Mouse (Mus musculus) left cerebral cortex, adult 9 months (tissue): ENCODE results near the gene Hoxa6.

ENCODE experiments used
- DNase-seq, 2 experiments: peaks; one replicate each; pipeline ENCODE4 v3.0.0; 2022; ENCODE audit warnings: low spot score in 2 of 2

The Hoxa6 gene

GRCm38 (mm10) chr6:52178918-52179665 lies 29.4 kb downstream of the Hoxa6 start:
- no peak for DNase-seq

- DNase-seq, result no peak
Observed at GRCm38 (mm10) chr6:52177806-52178205, 30.7 kb downstream of the Hoxa6 start.

- no peak for DNase-seq
Observed at GRCm38 (mm10) chr6:52177061-52177735, 31.3 kb downstream of the Hoxa6 start, which contains the start of gene 5730596B20Rik. 5730596B20Rik (plus strand) TSS chr6:52177498.

GRCm38 (mm10) chr6:52176391-52176790 lies 32.1 kb downstream of the Hoxa6 start:
- DNase-seq, result no peak

GRCm38 (mm10) chr6:52175864-52176263 lies 32.7 kb downstream of the Hoxa6 start:
- no peak for DNase-seq

- DNase-seq, result no peak
Observed at GRCm38 (mm10) chr6:52174968-52175751, 33.4 kb downstream of the Hoxa6 start.

GRCm38 (mm10) chr6:52173648-52174047 lies 34.9 kb downstream of the Hoxa6 start:
- DNase-seq, result no peak

GRCm38 (mm10) chr6:52172501-52172900 lies 36.0 kb downstream of the Hoxa6 start:
- no peak for DNase-seq

- no peak for DNase-seq
Observed at GRCm38 (mm10) chr6:52171938-52172337, 36.6 kb downstream of the Hoxa6 start.

GRCm38 (mm10) chr6:52171331-52171730 lies 37.2 kb downstream of the Hoxa6 start:
- DNase-seq, result no peak

GRCm38 (mm10) chr6:52170898-52171223 lies 37.7 kb downstream of the Hoxa6 start:
- no peak for DNase-seq

GRCm38 (mm10) chr6:52170166-52170897 lies 38.2 kb downstream of the Hoxa6 start:
- DNase-seq, result no peak

GRCm38 (mm10) chr6:52169499-52170165 lies 38.9 kb downstream of the Hoxa6 start:
- DNase-seq, result no peak

GRCm38 (mm10) chr6:52168191-52169055 lies 40.1 kb downstream of the Hoxa6 start:
- DNase-seq, result no peak

- no peak for DNase-seq
Observed at GRCm38 (mm10) chr6:52167736-52168161, 40.8 kb downstream of the Hoxa6 start.

GRCm38 (mm10) chr6:52167176-52167575 lies 41.3 kb downstream of the Hoxa6 start:
- DNase-seq, result no peak

- DNase-seq, result no peak
Observed at GRCm38 (mm10) chr6:52166431-52167077, 42.0 kb downstream of the Hoxa6 start.

GRCm38 (mm10) chr6:52165441-52166370 lies 42.8 kb downstream of the Hoxa6 start:
- no peak for DNase-seq
